Mouse (Mus musculus) kidney, embryonic 14.5 days (tissue): Measurements from ENCODE around the gene Tbc1d13. TPM values are rescaled to one million over a fixed set of nuclear protein-coding genes. Genes with fewer than 3 reads are reported as not detected.

ENCODE experiments used
- ATAC-seq: fragments of 200-750 bp; cut with Nextera tagmentation; 2 replicates; pipeline ENCODE4 v1.8.0; 2017; ENCODE audit warnings: moderate number of reproducible peaks, mild to moderate bottlenecking, moderate TSS enrichment, moderate library complexity; ENCODE audit not compliant: low FRiP score, low TSS enrichment
- H3K27ac ChIP-seq: fragments of 300-500 bp; sonication (generic); 2 replicates; pipeline ENCODE4 v1.5.1; 2014; ENCODE audit warnings: low read depth, mild to moderate bottlenecking, low read length, moderate library complexity, mixed read lengths
- H3K27me3 ChIP-seq: fragments of 300-500 bp; sonication (generic); 2 replicates; pipeline ENCODE4 v1.6.1; 2014; ENCODE audit warnings: mild to moderate bottlenecking, low read length; ENCODE audit not compliant: control insufficient read depth, insufficient read depth
- H3K36me3 ChIP-seq: fragments of 300-500 bp; sonication (generic); 2 replicates; pipeline ENCODE4 v1.6.1; 2014; ENCODE audit warnings: low read length, mixed read lengths; ENCODE audit not compliant: control insufficient read depth, insufficient read depth
- H3K4me1 ChIP-seq: fragments of 300-500 bp; sonication (generic); 2 replicates; pipeline ENCODE4 v1.6.1; 2014; ENCODE audit warnings: low read length, mixed read lengths; ENCODE audit not compliant: control insufficient read depth, insufficient read depth
- H3K4me2 ChIP-seq: fragments of 300-500 bp; sonication (generic); replicated peaks from 2 replicates; pipeline ENCODE4 v1.6.1; 2014; ENCODE audit warnings: low read depth, mild to moderate bottlenecking, low read length
- H3K4me3 ChIP-seq: fragments of 300-500 bp; sonication (generic); 2 replicates; pipeline ENCODE4 v1.5.1; 2014; ENCODE audit warnings: mild to moderate bottlenecking, low read length
- H3K9ac ChIP-seq: fragments of 300-500 bp; sonication (generic); 2 replicates; pipeline ENCODE4 v1.6.1; 2014; ENCODE audit warnings: low read depth, mild to moderate bottlenecking, low read length, moderate library complexity
- H3K9me3 ChIP-seq: fragments of 300-500 bp; sonication (generic); 2 replicates; pipeline ENCODE4 v1.6.1; 2016; ENCODE audit warnings: low read length; ENCODE audit not compliant: control insufficient read depth
- WGBS: fragments of 180-500 bp; shearing (Covaris S2); extraction: QIAGEN DNeasy Blood & Tissue Kit; methylation state at CpG from one replicate; pipeline ENCODE4 v1.1.7; 2014; 5-methylcytosine and 5-hydroxymethylcytosine counted together
- polyA plus RNA-seq: library from polyadenylated mRNA; unstranded; fragments of >200 nt; fragmentation: Nextera tagmentation; extraction: Ambion mirVana; gene quantifications from 2 replicates; pipeline ENCODE4 v1.2.1, GENCODE M21; 2014

Gene Tbc1d13
- polyA plus RNA-seq, 1 experiment from 2014 or later, result 15.3 TPM

- Histone ChIP-seq H3K4me1 (peaks cover 14% of the 10 kb centered on the region; the same call in 1 of the 2 replicates), H3K27me3 (no peaks in the 10 kb centered on the region), H3K4me2 (no peak overlapping the region), H3K9me3 (no peaks in the 10 kb centered on the region), H3K27ac (no peak overlapping the region), H3K4me3 (no peak overlapping the region), H3K9ac (no peak overlapping the region), H3K36me3 (peaks cover 25% of the 10 kb centered on the region)
- ATAC-seq, result no peak
- whole genome bisulfite sequencing, result 91% methylated on average over 2 of the region's 2 CpGs
These were observed 37.5 kb upstream of the Tbc1d13 start for GRCm38 (mm10) chr2:30095882-30096527.

GRCm38 (mm10) chr2:30100214-30100613 is 33.3 kb upstream of the Tbc1d13 start:
- H3K9me3 ChIP-seq, result no peaks in the 10 kb centered on the region
- H3K4me3 ChIP-seq, result no peak overlapping the region
- no peak overlapping the region for H3K27ac ChIP-seq
- H3K4me2 ChIP-seq, result no peak overlapping the region
- 73% methylated on average over 4 of the region's 4 CpGs for whole genome bisulfite sequencing
- peaks cover 1% of the 10 kb centered on the region; the same call in 1 of the 2 replicates for H3K4me1 ChIP-seq
- no peak overlapping the region for H3K9ac ChIP-seq
- H3K36me3 ChIP-seq, result peaks cover 45% of the 10 kb centered on the region
- H3K27me3 ChIP-seq, result no peaks in the 10 kb centered on the region
- ATAC-seq, result no peak

- ATAC-seq, result no peak
These were observed 27.2 kb upstream of the Tbc1d13 start for GRCm38 (mm10) chr2:30106364-30106763.

GRCm38 (mm10) chr2:30107646-30108045 is 25.9 kb upstream of the Tbc1d13 start:
- ATAC-seq, result no peak
- WGBS, result 97% methylated on average over 5 of the region's 5 CpGs
- no peak overlapping the region for H3K4me3 ChIP-seq
- H3K4me2 ChIP-seq, result no peak overlapping the region
- H3K36me3 ChIP-seq, result peaks cover 52% of the 10 kb centered on the region
- no peaks in the 10 kb centered on the region for H3K4me1 ChIP-seq
- H3K9me3 ChIP-seq, result no peaks in the 10 kb centered on the region
- H3K9ac ChIP-seq, result no peak overlapping the region
- no peak overlapping the region for H3K27ac ChIP-seq
- no peaks in the 10 kb centered on the region for H3K27me3 ChIP-seq

More at GRCm38 (mm10) chr2:30106364-30106763, 27.2 kb upstream of the Tbc1d13 start:
- H3K4me3 ChIP-seq, result no peak overlapping the region
- H3K4me1 ChIP-seq, result no peaks in the 10 kb centered on the region
- H3K27ac ChIP-seq, result no peak overlapping the region
- H3K9me3 ChIP-seq, result no peaks in the 10 kb centered on the region
- H3K4me2 ChIP-seq, result no peak overlapping the region
- H3K9ac ChIP-seq, result no peak overlapping the region
- peaks cover 58% of the 10 kb centered on the region for H3K36me3 ChIP-seq
- no peaks in the 10 kb centered on the region for H3K27me3 ChIP-seq

- Histone ChIP-seq H3K9ac (no peak overlapping the region), H3K27me3 (no peaks in the 10 kb centered on the region), H3K36me3 (peaks cover 49% of the 10 kb centered on the region), H3K27ac (no peak overlapping the region), H3K4me1 (no peaks in the 10 kb centered on the region), H3K9me3 (no peaks in the 10 kb centered on the region), H3K4me2 (no peak overlapping the region), H3K4me3 (no peak overlapping the region)
- ATAC-seq, result no peak
- 91% methylated on average over 4 of the region's 4 CpGs for WGBS
These were observed 25.3 kb upstream of the Tbc1d13 start for GRCm38 (mm10) chr2:30108260-30108659.

- Histone ChIP-seq H3K4me1 (no peaks in the 10 kb centered on the region), H3K27me3 (no peaks in the 10 kb centered on the region), H3K36me3 (peaks cover 40% of the 10 kb centered on the region), H3K4me3 (no peak overlapping the region), H3K4me2 (no peak overlapping the region), H3K9ac (no peak overlapping the region), H3K9me3 (no peaks in the 10 kb centered on the region), H3K27ac (no peak overlapping the region)
- ATAC-seq, result no peak
- 88% methylated on average over 2 of the region's 2 CpGs for WGBS
These were observed 22.0 kb upstream of the Tbc1d13 start for GRCm38 (mm10) chr2:30111500-30111899.

- Histone ChIP-seq H3K36me3 (peaks cover 34% of the 10 kb centered on the region), H3K9ac (no peak overlapping the region), H3K9me3 (no peaks in the 10 kb centered on the region), H3K4me2 (no peak overlapping the region), H3K27me3 (no peaks in the 10 kb centered on the region), H3K4me3 (no peak overlapping the region), H3K27ac (no peak overlapping the region), H3K4me1 (no peaks in the 10 kb centered on the region)
- no peak for ATAC-seq
- 94% methylated on average over 5 of the region's 5 CpGs for WGBS
These were observed 21.0 kb upstream of the Tbc1d13 start for GRCm38 (mm10) chr2:30112564-30112963.

GRCm38 (mm10) chr2:30119641-30120051 is 13.9 kb upstream of the Tbc1d13 start:
- H3K27me3 ChIP-seq, result no peaks in the 10 kb centered on the region
- 0 out of 2 replicates have a peak, but pooled peaks cover 7% of the 10 kb centered on the region for H3K36me3 ChIP-seq
- WGBS, result 32% methylated on average over 6 of the region's 6 CpGs
- no peak overlapping the region for H3K27ac ChIP-seq
- no peak overlapping the region for H3K9ac ChIP-seq
- H3K4me3 ChIP-seq, result no peak overlapping the region
- ATAC-seq, result no peak
- no peak overlapping the region for H3K4me2 ChIP-seq
- H3K9me3 ChIP-seq, result no peaks in the 10 kb centered on the region
- H3K4me1 ChIP-seq, result peaks cover 7% of the 10 kb centered on the region; the same call in 1 of the 2 replicates

GRCm38 (mm10) chr2:30120269-30120668 is 13.3 kb upstream of the Tbc1d13 start:
- Histone ChIP-seq H3K9ac (no peak overlapping the region), H3K4me3 (no peak overlapping the region), H3K27me3 (no peaks in the 10 kb centered on the region), H3K4me1 (peaks cover 7% of the 10 kb centered on the region; the same call in 1 of the 2 replicates), H3K4me2 (no peak overlapping the region), H3K36me3 (0 out of 2 replicates have a peak, but pooled peaks cover 7% of the 10 kb centered on the region), H3K9me3 (no peaks in the 10 kb centered on the region), H3K27ac (no peak overlapping the region)
- WGBS, result 88% methylated on average over 4 of the region's 4 CpGs
- no peak for ATAC-seq
